Mouse (Mus musculus) heart, postnatal 0 days (tissue): ENCODE data around the gene Dad1.

Experiments used
- CTCF ChIP-seq: IDR thresholded peaks from 2 replicates; pipeline ENCODE4 v1.5.1; 2016; ENCODE audit warnings: antibody characterized with exemption, control low read depth, low read depth
- EP300 ChIP-seq: IDR thresholded peaks from 2 replicates; pipeline ENCODE4 v1.6.1; 2016; ENCODE audit warnings: antibody characterized with exemption, low read depth

GRCm38 (mm10) chr14:54250122-54250521 lies 3.8 kb downstream of the Dad1 start:
- TF ChIP-seq CTCF (no peak), EP300 (no peak)
